Mouse (Mus musculus): ENCODE measurements around the gene Comt. TPM values are rescaled to one million over a fixed set of nuclear protein-coding genes. Genes with fewer than 3 reads are reported as not detected.

Comt gene
- total RNA-seq, 1 experiment from 2014 or later: 19.0 TPM

DNA sequence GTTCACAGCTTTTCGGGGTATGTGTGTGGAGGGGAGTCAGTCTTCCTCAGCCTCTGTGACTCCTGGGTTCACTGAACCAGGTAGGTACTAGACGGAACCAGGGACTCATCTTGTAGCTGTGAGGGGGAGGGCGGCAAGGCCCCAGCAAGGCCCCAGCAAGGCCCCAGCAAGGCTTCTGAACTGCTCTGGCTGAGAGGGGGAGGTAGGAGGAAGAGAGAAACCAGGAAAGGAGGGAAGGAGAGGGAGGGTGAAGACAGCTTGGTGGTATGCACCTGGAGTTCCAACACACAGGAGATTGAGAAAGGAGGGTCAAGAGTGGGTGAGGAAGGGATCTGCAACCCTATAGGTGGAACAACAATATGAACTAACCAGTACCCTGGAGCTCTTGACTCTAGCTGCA is 9.8 kb downstream of the Comt start:
- no peak for ATAC-seq (replicated peaks; ENCODE audit: insufficient number of reproducible peaks, low FRiP score, low TSS enrichment, poor library complexity, severe bottlenecking)

DNA sequence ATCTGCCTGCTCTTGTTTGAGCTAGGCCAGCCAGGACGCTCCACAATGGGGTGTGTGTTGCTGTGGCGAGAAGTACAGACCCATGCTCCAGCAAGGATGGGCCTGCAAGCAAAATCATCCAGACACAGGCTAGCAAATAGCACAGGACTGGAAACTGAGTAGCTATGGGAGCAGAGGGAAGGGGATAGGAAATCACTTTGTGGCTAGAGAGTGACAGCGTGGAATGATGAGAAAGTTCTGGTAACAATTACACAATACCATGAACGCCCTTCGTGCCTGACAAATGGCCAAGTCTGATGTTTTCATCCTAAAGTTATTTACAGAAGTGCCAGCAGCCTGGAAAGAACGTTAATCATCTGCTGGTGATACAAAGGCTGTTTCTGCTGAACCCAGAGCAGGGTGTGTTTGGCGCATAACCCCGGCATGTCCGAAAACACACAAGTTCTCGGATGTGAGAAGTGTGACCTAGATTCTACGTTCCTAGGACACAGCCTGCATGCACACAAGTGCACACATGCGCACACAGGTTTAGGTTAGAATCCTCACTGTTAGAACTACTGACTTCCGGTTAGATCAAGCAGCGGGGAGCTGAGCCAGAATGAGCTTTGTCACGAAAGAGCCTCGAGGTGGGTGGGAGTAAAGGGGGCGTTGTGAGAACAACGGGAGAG is 10.4 kb downstream of the Comt start:
- ATAC-seq (replicated peaks; ENCODE audit: insufficient number of reproducible peaks, low FRiP score, low TSS enrichment, poor library complexity, severe bottlenecking): no peak

DNA sequence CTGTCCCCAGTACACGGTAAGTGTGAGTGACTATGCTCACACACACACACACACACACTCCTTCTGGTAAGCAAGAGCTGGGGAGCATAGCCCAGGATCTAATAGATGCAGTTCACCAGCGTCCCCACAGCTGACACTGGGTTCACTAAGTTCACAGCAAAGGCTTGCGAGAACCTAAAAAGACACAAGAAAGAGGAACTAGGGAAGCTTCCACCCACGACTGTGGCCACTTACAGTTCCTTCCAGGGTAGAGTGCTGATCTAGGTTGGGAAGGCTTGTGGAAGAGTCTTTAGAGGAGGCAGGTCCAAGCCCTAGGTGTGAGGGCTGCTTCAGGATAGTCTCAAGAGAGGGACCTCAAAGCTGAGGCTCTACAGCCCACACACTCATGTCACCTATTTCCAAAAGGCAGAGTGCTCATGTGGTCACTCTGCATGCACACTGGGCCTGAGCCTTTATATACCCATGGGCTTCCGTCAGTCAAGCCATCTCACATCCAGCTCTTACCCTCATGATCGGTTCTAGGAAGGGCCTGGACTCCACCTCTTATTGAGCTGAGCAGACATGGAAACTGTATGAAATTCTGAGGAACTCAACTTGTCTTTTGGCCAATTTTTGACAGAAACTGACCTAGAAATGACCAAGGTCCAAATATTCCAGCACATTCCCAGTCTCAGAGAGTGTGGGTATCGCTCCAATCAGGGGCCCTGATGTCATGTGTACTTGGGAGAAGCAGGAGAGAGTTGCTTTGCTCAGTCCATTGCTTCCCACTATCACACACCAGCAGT is 13.4 kb downstream of the Comt start:
- ATAC-seq (replicated peaks; ENCODE audit: insufficient number of reproducible peaks, low FRiP score, low TSS enrichment, poor library complexity, severe bottlenecking): peak; percentile 47

DNA sequence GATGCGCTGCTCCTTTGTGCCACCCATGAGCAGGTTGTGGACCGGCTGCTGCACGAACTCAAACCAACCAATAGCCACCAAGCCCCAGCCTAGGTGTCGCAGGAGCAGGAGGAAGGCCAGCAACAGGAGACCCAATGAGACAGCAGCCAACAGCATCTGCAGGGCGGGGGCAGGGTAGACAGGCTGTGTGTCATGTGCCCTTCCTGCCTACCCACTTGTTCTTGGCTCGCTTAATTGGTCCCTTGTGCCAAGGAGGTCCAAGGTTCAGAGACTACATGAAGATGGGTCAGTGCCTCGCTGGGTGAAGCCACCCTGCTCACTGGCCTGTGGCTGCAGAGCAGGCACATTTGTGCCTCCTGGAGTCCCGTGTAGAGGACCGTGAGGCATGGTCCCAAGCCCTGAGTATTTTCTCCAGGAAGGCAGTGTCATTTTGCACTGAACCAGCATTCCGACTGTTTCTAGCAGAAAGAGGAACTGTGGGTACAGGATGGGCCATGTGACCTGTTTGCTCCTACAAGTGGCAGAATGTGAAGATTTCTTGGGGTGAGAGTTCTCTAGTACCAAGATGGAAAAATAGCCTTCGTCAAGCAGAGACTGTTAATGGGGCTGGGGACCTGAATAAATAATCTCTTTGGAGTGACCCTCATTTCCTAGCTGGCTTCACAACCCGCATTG is 14.7 kb downstream of the Comt start:
- peak; percentile 36; the same call in 1 of the 2 replicates for ATAC-seq (replicated peaks; ENCODE audit: insufficient number of reproducible peaks, low FRiP score, low TSS enrichment, poor library complexity, severe bottlenecking)

DNA sequence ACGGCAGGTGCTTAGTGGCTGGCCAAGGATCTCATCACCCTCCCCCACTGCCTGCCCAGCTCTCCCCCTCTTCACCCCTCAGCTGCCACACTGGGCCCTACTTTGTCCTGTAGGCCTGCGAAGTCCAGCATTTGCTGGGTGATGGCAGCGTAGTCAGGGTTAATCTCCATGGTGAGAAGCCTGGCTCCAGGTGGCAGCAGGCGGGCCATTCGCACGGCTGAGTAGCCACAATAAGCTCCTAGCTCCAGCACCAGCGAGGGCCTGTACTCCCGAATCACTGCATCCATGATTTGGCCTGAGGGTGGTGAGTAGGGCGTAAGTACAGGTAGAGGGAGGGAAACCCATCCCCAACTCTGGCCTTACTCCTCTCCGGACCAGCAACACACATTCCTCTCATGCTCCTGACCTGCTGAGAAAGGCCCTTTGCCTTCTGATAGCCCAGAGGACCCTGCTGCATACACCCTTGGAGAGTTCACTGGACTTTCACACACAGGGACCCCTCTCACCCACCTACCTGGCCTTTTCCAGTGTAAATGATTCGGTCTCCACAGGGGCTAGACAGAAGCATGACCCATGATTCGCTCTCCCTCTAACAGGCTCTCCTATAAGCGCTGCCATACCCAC is 15.5 kb downstream of the Comt start:
- no peak for ATAC-seq (replicated peaks; ENCODE audit: insufficient number of reproducible peaks, low FRiP score, low TSS enrichment, poor library complexity, severe bottlenecking)

DNA sequence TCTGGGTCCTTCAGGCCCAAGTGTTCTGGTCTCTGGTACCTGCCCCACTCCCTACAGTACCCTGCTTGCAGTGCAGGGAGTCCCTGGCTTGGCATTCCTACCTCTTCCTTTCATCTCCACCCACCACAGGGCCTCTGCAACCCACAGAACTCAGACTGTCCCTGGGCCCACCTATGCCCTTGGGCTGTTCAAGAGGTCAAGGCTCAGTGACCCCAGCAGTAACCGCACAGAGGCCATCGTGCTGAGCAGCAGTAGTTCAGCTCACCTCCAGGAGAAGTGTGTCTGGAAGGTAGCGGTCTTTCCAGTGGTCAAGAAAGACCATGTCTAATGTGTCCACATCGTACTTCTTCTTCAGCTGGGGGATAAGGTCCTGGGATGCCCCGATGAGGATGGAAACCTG is 16.2 kb downstream of the Comt start:
- ATAC-seq (replicated peaks; ENCODE audit: insufficient number of reproducible peaks, low FRiP score, low TSS enrichment, poor library complexity, severe bottlenecking): no peak

DNA sequence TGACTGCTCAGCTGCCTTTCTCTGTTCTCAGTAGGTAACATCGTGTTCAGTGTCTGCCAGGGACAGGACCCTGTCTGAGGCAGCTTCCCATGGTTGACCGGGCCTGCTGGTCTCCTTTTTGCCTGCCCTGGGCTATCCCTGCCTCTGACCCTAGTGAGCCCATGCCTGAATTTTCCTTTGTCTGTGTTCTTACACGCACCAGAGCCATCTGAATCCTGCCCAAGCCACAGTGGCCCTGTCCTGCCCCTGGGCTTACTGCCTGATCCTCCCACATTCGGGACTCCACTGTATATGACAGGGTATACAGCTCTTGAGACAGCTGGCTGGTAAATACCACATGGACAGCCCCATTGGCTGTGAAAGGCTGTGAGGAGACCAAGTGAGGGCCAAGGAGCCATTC is 16.9 kb downstream of the Comt start:
- no peak for ATAC-seq (replicated peaks; ENCODE audit: insufficient number of reproducible peaks, low FRiP score, low TSS enrichment, poor library complexity, severe bottlenecking)

DNA sequence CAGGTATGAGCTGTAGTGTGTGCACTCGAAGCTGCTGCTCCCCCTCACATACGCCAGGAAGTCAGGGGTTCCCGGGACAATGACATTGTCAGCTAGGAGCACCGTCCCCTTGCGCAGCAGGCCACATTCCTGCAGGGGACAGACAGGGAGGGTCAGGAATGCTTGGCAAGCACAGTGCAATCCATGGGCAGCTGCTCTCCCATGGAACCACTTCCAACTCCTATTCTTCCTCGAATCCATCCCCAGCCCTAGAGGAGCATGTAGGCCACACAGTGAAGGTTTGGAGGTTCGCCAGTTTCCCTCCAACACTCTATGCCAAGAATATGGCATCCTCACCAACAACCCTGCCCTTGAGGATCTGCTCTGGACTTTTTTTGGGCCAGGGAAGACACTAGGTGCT is 18.7 kb downstream of the Comt start:
- ATAC-seq (replicated peaks; ENCODE audit: insufficient number of reproducible peaks, low FRiP score, low TSS enrichment, poor library complexity, severe bottlenecking): no peak

DNA sequence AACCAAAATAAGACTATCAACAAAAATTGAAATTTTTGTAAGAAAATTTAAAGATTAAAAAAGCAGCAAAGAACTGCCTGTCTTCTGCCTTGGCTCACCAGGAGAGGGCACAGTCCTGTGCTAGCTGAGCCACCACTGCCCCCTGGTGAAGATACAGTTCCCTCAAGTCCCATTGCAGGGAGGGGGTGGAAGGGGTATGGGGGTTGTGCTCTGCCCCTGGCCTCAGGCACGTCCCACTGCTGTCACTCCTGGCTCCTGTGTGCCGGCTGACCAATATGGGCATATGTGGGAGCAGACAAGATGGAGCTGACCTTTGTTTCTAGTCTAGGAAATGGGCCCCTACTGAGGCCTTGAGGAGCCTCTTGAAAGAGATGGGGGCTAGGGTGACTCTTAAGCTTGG is 20.4 kb downstream of the Comt start:
- no peak for ATAC-seq (replicated peaks; ENCODE audit: insufficient number of reproducible peaks, low FRiP score, low TSS enrichment, poor library complexity, severe bottlenecking)

DNA sequence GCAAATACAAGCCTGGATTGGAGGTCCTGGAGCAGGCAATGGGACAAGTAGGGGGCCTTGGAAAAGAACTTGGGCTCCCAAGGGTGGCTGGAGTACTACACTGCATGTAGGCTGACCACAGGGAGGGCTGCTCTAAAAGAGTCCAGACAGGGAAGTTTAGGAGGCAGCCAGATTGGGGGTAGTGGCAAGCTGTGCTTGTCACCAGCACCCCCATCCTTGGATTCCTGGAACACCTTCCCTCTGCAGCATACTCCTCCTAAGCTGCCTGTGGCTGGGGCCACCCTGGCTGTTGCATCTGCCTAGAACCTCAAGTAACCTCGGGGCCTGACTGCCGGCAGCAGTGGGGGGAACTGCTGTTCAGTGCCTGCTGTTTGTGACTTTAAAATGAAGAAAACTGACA is 20.8 kb downstream of the Comt start:
- no peak for ATAC-seq (replicated peaks; ENCODE audit: insufficient number of reproducible peaks, low FRiP score, low TSS enrichment, poor library complexity, severe bottlenecking)

DNA sequence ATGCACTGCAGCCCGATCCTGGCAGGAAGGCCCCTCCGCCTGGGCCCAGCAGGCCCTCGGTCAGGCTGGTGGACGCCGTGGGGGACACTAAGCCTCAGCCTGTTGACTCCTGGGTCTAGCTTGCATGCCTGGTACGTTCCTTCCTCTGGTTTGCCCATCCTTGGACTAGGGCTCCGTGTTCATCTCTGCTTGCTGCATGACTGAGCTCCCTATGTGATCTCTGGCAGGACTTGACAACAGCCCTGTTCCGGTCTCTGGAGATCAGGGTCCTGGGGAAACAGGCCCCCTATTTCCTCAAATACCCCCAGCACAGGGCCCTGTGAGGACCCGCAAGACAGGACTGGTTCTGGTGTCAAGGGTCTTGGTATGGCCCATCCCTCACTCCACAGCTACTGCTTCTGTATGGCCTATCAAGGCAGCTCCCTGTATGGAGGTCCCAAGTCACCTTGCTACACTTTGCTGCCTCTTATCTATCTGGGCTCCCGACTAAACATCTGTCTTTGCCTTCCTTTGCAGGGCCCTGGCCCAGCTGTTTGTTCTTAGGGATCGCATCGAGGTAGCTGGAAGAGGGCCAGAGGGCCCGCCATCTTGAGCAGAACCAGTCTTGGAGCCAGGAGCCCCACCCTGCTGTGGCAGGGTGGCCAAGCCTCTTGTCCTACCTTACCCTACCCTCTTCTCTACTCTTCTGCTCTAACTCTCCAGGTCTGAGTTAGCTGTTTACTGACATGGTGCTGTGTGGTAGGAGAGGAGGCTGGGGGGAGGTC is 21.4 kb downstream of the Comt start:
- no peak for ATAC-seq (replicated peaks; ENCODE audit: insufficient number of reproducible peaks, low FRiP score, low TSS enrichment, poor library complexity, severe bottlenecking)

DNA sequence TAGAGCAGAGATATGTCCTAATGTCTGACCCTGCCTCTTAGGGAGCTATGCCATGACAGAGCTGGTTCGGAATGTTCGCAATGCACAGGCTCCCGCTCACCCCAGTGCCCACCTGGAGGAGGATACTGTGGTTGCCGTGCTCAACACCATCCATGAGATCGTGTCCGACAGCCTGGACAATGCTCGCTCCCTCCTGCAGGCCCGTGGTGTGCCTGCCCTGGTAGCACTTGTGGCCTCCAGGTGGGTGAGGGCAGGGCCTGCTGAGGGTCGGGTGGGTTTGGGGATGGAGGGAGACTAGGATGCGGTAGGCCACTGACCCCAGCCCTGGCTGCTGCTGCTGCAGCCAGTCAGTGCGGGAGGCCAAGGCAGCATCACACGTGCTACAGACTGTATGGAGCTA is 23.4 kb downstream of the Comt start:
- ATAC-seq (replicated peaks; ENCODE audit: insufficient number of reproducible peaks, low FRiP score, low TSS enrichment, poor library complexity, severe bottlenecking): no peak

DNA sequence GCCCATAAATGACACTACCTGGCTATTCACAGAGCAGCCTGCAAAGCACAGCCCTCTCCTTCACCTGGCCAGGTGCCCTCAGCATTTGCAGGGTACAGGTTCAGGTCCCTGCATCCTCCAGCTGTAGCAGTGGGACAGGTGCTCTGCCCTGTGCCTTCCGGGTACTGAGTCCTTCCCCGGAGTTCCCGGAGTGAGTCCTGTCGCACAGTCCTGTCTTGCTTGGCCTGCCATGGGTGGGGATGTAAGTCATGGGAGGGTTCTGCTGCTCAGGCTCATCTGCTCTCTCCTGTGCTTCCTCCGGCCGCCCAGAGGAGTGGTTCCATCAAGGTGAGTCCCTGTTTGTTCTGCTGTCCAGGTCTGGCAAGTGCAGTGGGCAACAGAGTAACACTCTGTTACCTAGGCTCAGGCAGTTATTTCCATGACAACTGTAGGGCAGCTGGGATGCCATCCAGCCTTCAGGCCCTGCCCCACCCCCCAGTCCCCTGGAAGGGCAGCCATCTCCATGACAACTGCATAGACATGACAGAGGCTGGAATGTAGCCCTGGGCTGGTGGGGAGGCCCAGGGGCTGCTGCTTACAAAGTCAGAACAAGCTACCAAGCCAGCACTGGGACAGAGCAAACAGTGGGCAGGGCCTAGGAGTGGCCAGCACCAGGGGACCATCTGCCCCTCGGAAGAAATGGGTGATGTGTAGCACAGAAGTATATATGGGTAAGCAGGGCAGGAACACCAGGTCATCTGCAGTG is 26.0 kb downstream of the Comt start:
- no peak for ATAC-seq (replicated peaks; ENCODE audit: insufficient number of reproducible peaks, low FRiP score, low TSS enrichment, poor library complexity, severe bottlenecking)

DNA sequence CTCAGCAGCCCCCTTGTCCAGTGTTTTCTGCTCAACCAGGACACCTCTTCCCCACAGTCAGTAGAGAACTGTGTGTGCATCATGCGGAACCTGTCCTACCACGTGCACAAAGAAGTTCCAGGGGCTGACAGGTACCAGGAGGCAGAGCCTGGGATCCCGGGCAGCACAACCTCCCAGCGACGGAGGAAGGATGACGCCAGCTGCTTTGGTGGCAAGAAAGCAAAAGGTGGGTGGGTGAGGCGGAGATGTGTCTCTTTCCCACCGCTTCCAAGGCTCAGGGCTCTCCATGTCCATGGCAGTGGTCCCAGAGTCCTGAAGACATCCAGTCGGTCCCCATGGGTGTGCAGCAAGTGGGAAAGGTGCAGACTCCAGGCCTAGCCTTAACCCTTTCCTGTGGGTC is 26.6 kb downstream of the Comt start:
- ATAC-seq (replicated peaks; ENCODE audit: insufficient number of reproducible peaks, low FRiP score, low TSS enrichment, poor library complexity, severe bottlenecking): no peak

DNA sequence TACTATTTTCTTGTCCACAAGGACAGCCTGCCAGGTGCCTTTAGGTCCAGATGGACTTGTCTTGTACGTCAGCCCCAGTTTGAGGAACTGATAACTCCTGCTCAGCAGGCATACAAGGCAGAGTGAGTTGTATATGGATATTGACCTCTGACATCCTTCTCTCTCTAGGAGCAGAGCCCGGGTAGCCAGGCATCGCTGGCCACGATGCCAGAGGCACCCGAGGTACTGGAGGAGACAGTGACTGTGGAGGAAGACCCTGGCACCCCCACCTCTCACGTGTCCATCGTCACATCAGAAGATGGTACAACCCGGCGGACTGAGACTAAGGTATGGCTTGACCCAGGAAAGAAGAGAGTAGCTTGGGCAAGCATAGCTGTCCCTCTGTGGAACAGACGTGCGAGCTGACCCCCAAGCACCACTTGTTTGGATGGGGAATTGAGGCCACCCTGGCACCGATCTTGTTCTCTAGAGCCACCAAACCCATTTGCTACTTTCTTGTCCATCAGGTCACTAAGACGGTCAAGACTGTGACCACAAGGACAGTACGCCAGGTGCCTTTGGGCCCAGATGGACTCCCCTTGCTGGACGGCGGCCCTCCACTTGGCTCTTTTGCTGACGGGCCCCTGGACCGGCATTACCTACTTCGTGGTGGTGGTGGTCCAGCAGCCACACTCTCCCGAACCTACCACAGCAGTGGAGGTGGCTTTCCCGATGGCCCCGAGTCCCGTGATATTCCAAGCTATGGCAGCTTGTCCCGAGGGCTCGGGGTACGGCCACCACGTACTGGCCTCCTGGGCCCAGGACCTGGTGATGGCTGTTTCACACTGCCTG is 29.6 kb downstream of the Comt start:
- ATAC-seq (replicated peaks; ENCODE audit: insufficient number of reproducible peaks, low FRiP score, low TSS enrichment, poor library complexity, severe bottlenecking): no peak

DNA sequence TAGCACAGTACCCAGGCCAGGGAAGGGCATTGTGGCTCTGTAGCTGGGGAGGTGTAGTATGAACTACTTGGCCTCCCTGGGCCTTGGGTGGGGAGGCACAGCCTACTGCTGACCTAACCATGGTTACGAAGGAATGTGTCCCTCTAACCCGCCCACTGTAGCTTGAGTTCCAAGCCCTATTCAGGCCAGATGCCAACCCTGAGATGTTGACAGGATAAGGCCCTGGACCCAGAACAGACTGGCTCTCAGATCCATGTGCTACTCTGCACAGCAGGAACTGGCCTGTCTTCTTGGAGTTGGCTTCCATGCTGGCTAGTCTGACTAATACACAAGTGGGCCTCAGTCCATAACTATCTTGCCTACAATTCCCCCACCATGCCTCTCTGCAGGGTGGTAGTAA is 30.5 kb downstream of the Comt start:
- ATAC-seq (replicated peaks; ENCODE audit: insufficient number of reproducible peaks, low FRiP score, low TSS enrichment, poor library complexity, severe bottlenecking): no peak

DNA sequence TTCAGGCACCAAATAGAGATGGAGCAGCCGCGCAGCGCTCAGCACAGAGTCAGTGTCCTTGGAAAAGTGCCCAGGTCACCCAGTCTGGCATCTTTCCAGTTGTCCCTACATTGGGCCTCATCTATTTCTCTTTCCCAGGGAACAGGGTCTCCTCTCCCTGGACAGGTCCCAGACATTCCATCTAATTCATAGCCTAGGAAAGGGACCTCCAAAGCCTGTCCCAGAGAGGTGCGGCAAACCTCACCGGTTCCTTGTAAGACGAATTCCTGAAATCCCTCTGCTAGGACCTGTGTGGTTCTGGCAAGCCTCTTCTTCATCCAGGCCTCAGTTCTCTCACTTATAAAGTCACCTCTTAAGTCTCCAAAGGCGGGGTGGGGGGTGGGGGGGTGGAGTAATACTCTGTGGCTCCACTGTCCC is 31.0 kb downstream of the Comt start:
- ATAC-seq (replicated peaks; ENCODE audit: insufficient number of reproducible peaks, low FRiP score, low TSS enrichment, poor library complexity, severe bottlenecking): no peak
